Mouse (Mus musculus): ENCODE measurements at regions not wholly inside any gene's neighbourhood (a gene's known extent, or its start where the extent isn't known, plus 50 kb on each side); places are given as distances from the start of the nearest gene placed in this dataset.
"Not testable (repeated sequence)": the region's sequence is repeated elsewhere in the genome, so short reads cannot be mapped to it uniquely, and the experiment has no call there.

GRCm38 (mm10) chr14:14520195-14520594 is 119.1 kb downstream of the Olfr721-ps1 start:
- no peak overlapping the region for H3K4me3 ChIP-seq (ENCODE audit: low read depth, low read length)
- no peak for TF ChIP-seq CTCF (IDR thresholded peaks at IDR 0.05; ENCODE audit: low read depth, low read length)
- no peak for TF ChIP-seq TAL1 (conservative IDR thresholded peaks at IDR 0.05; ENCODE audit: low read depth, low read length)
- no peak for TF ChIP-seq POLR2AphosphoS5 (IDR thresholded peaks at IDR 0.05; ENCODE audit: insufficient replicate concordance, low read depth, low read length)
- ATAC-seq (ENCODE audit: extremely low read depth, insufficient number of reproducible peaks, low FRiP score, poor library complexity, severe bottlenecking) (no peak), DNase-seq (ENCODE audit: low spot score) (no peak)
- no peaks in the 10 kb centered on the region for H3K4me1 ChIP-seq (ENCODE audit: insufficient read depth, low read depth, low read length)
- no peaks in the 10 kb centered on the region for H3K27me3 ChIP-seq (ENCODE audit: insufficient read depth, low read length)
- no peaks in the 10 kb centered on the region for H3K36me3 ChIP-seq (replicated peaks)
- no peaks in the 10 kb centered on the region for H3K9me3 ChIP-seq (replicated peaks)

GRCm38 (mm10) chr14:14521331-14521730 is 120.2 kb downstream of the Olfr721-ps1 start:
- not testable (repeated sequence) for DNase-seq (ENCODE audit: low spot score); H3K36me3 ChIP-seq (replicated peaks); H3K4me3 ChIP-seq (ENCODE audit: low read depth, low read length); H3K4me1 ChIP-seq (ENCODE audit: insufficient read depth, low read depth, low read length); ATAC-seq (ENCODE audit: extremely low read depth, insufficient number of reproducible peaks, low FRiP score, poor library complexity, severe bottlenecking); H3K27me3 ChIP-seq (ENCODE audit: insufficient read depth, low read length); H3K9me3 ChIP-seq (replicated peaks)

DNA sequence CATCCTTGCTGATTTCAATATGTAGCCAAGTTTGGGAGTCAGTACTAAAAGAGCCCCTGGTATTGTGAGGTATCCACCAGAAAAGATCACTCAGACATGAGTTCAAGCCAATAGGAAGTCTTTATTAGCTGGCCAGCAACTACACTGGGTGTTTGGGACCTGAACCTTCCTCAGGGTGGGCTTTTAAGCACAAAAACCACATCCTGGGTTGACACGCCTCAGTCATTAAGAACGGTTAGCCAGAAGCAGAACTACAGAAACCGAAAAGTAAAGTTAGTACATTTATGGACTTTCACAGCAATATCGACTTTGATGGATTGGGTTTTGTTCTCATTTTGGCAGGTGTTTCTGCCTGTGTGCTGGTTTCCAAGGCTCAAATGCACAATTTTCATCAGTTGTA is 124.1 kb downstream of the Olfr721-ps1 start:
- no peak overlapping the region for H3K4me3 ChIP-seq (ENCODE audit: low read depth, low read length)
- ATAC-seq (ENCODE audit: extremely low read depth, insufficient number of reproducible peaks, low FRiP score, poor library complexity, severe bottlenecking) (no peak), DNase-seq (ENCODE audit: low spot score) (no peak)
- no peaks in the 10 kb centered on the region for H3K27me3 ChIP-seq (ENCODE audit: insufficient read depth, low read length)
- TF ChIP-seq TAL1 (conservative IDR thresholded peaks at IDR 0.05; ENCODE audit: low read depth, low read length) (no peak), GATA2 (IDR thresholded peaks at IDR 0.05; ENCODE audit: borderline replicate concordance, low read depth, low read length) (no peak), GATA1 (IDR thresholded peaks at IDR 0.05; ENCODE audit: borderline replicate concordance, low read length) (no peak), CTCF (IDR thresholded peaks at IDR 0.05; ENCODE audit: low read depth, low read length) (no peak), POLR2AphosphoS5 (IDR thresholded peaks at IDR 0.05; ENCODE audit: insufficient replicate concordance, low read depth, low read length) (no peak)
- H3K4me1 ChIP-seq (ENCODE audit: insufficient read depth, low read depth, low read length), result no peaks in the 10 kb centered on the region
- no peaks in the 10 kb centered on the region for H3K36me3 ChIP-seq (replicated peaks)
- no peaks in the 10 kb centered on the region for H3K9me3 ChIP-seq (replicated peaks)

DNA sequence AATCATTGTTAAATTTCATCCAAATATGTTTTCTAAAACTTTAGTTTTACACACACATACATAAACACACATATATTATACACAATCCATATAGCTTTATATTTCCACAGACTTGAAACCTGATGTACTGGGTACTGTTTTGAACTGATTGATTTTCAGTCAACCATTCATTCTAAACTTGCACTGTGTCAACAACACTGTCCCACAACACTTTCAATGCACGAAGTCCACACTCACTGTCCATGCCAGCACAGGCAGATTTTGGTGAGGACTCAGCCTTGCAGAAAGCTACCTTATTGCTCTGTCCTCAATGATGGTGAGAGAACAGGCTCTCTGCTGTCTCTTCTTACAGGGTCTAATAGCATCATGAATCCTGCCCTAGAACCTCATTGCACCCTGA is 127.3 kb downstream of the Olfr721-ps1 start:
- Histone ChIP-seq H3K27me3 (ENCODE audit: insufficient read depth, low read length) (no peaks in the 10 kb centered on the region), H3K36me3 (replicated peaks) (no peaks in the 10 kb centered on the region), H3K4me1 (ENCODE audit: insufficient read depth, low read depth, low read length) (no peaks in the 10 kb centered on the region), H3K4me3 (ENCODE audit: low read depth, low read length) (no peak overlapping the region), H3K9me3 (replicated peaks) (no peaks in the 10 kb centered on the region)
- no peak for TF ChIP-seq CTCF (IDR thresholded peaks at IDR 0.05; ENCODE audit: low read depth, low read length)
- DNase-seq (ENCODE audit: low spot score) (no peak), ATAC-seq (ENCODE audit: extremely low read depth, insufficient number of reproducible peaks, low FRiP score, poor library complexity, severe bottlenecking) (no peak)

- 0 out of 2 replicates have a peak, but pooled peaks have one; percentile 28 for ATAC-seq (ENCODE audit: extremely low read depth, insufficient number of reproducible peaks, low FRiP score, poor library complexity, severe bottlenecking)
These were observed 140.1 kb downstream of the Olfr721-ps1 start for GRCm38 (mm10) chr14:14541206-14541605.

GRCm38 (mm10) chr14:14541705-14542104 is 140.6 kb downstream of the Olfr721-ps1 start:
- no peak for TF ChIP-seq POLR2AphosphoS5 (IDR thresholded peaks at IDR 0.05; ENCODE audit: insufficient replicate concordance, low read depth, low read length)
- no peak for TF ChIP-seq GATA2 (IDR thresholded peaks at IDR 0.05; ENCODE audit: borderline replicate concordance, low read depth, low read length)
- TF ChIP-seq CTCF (IDR thresholded peaks at IDR 0.05; ENCODE audit: low read depth, low read length), result no peak
- TF ChIP-seq TAL1 (conservative IDR thresholded peaks at IDR 0.05; ENCODE audit: low read depth, low read length), result no peak
- no peak for TF ChIP-seq GATA1 (IDR thresholded peaks at IDR 0.05; ENCODE audit: borderline replicate concordance, low read length)
- no peak for DNase-seq (ENCODE audit: low spot score)
- Histone ChIP-seq H3K27me3 (ENCODE audit: insufficient read depth, low read length) (no peaks in the 10 kb centered on the region), H3K4me3 (ENCODE audit: low read depth, low read length) (no peak overlapping the region), H3K36me3 (replicated peaks) (no peaks in the 10 kb centered on the region), H3K9me3 (replicated peaks) (no peaks in the 10 kb centered on the region), H3K4me1 (ENCODE audit: insufficient read depth, low read depth, low read length) (no peaks in the 10 kb centered on the region)
- ATAC-seq (ENCODE audit: extremely low read depth, insufficient number of reproducible peaks, low FRiP score, poor library complexity, severe bottlenecking), result no peak

More at GRCm38 (mm10) chr14:14541206-14541605, 140.1 kb downstream of the Olfr721-ps1 start:
- DNase-seq (ENCODE audit: low spot score), result no peak
- Histone ChIP-seq H3K4me1 (ENCODE audit: insufficient read depth, low read depth, low read length) (no peaks in the 10 kb centered on the region), H3K36me3 (replicated peaks) (no peaks in the 10 kb centered on the region), H3K4me3 (ENCODE audit: low read depth, low read length) (no peak overlapping the region), H3K27me3 (ENCODE audit: insufficient read depth, low read length) (no peaks in the 10 kb centered on the region), H3K9me3 (replicated peaks) (no peaks in the 10 kb centered on the region)
- no peak for TF ChIP-seq TAL1 (conservative IDR thresholded peaks at IDR 0.05; ENCODE audit: low read depth, low read length)
- no peak for TF ChIP-seq GATA2 (IDR thresholded peaks at IDR 0.05; ENCODE audit: borderline replicate concordance, low read depth, low read length)
- TF ChIP-seq GATA1 (IDR thresholded peaks at IDR 0.05; ENCODE audit: borderline replicate concordance, low read length), result no peak
- TF ChIP-seq POLR2AphosphoS5 (IDR thresholded peaks at IDR 0.05; ENCODE audit: insufficient replicate concordance, low read depth, low read length), result no peak
- TF ChIP-seq CTCF (IDR thresholded peaks at IDR 0.05; ENCODE audit: low read depth, low read length), result no peak

DNA sequence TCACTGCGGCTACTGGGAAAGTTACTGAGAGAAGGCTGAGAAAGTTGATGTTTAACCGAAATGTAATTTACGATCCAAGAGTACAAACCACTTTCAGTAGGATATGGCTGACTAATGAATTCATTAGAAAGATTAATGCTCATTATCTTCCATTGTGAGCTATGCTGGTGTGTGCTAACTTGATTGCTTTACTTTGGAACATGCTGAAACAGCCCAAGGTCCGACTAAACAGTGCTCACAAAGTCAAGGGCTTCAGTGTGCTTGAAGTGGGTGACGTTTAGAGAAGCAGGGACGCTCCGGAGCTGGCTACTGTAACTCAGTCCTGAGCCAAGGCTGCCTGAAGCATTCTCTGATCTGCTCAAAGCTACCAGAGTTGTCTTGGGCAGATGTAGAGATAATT is 143.1 kb downstream of the Olfr721-ps1 start:
- no peak for TF ChIP-seq POLR2AphosphoS5 (IDR thresholded peaks at IDR 0.05; ENCODE audit: insufficient replicate concordance, low read depth, low read length)
- no peak for TF ChIP-seq CTCF (IDR thresholded peaks at IDR 0.05; ENCODE audit: low read depth, low read length)
- no peak for TF ChIP-seq TAL1 (conservative IDR thresholded peaks at IDR 0.05; ENCODE audit: low read depth, low read length)
- TF ChIP-seq GATA2 (IDR thresholded peaks at IDR 0.05; ENCODE audit: borderline replicate concordance, low read depth, low read length), result no peak
- TF ChIP-seq GATA1 (IDR thresholded peaks at IDR 0.05; ENCODE audit: borderline replicate concordance, low read length), result no peak
- Histone ChIP-seq H3K9me3 (replicated peaks) (no peaks in the 10 kb centered on the region), H3K36me3 (replicated peaks) (no peaks in the 10 kb centered on the region), H3K27me3 (ENCODE audit: insufficient read depth, low read length) (no peaks in the 10 kb centered on the region), H3K4me1 (ENCODE audit: insufficient read depth, low read depth, low read length) (no peaks in the 10 kb centered on the region), H3K4me3 (ENCODE audit: low read depth, low read length) (no peak overlapping the region)
- DNase-seq (ENCODE audit: low spot score) (no peak), ATAC-seq (ENCODE audit: extremely low read depth, insufficient number of reproducible peaks, low FRiP score, poor library complexity, severe bottlenecking) (no peak)
